Mouse (Mus musculus): ENCODE measurements at regions not wholly inside any gene's neighbourhood (a gene's known extent, or its start where the extent isn't known, plus 50 kb on each side); places are given as distances from the start of the nearest gene placed in this dataset.
A peak's percentile ranks its signal among the peaks of the same experiment; 100 is the strongest.
"Not testable (repeated sequence)": the region's sequence is repeated elsewhere in the genome, so short reads cannot be mapped to it uniquely, and the experiment has no call there.

DNA sequence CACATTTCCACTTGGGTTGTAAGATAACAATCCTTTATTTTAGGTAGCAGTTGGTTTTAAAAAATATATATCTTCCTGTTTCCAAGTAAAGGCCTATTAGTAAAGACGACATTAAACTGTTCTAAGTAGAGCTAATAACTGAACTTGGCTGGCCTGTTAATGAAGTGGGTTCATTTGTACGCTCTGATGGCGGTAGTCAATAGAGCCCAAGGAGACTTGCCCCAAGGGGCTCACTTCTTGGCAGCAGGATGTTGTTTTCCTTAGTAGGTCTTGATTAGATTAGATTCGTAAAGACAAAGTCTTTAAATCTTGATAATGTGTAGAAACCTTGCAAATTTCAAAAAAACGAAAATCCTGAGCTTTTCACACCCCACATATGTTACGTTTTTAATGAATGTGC lies 135.4 kb upstream of the Rapgef5 start:
- no peak for DNase-seq

- DNase-seq = not testable (repeated sequence)
Measured at GRCm38 (mm10) chr12:117382727-117383126, 133.6 kb upstream of the Rapgef5 start.

DNA sequence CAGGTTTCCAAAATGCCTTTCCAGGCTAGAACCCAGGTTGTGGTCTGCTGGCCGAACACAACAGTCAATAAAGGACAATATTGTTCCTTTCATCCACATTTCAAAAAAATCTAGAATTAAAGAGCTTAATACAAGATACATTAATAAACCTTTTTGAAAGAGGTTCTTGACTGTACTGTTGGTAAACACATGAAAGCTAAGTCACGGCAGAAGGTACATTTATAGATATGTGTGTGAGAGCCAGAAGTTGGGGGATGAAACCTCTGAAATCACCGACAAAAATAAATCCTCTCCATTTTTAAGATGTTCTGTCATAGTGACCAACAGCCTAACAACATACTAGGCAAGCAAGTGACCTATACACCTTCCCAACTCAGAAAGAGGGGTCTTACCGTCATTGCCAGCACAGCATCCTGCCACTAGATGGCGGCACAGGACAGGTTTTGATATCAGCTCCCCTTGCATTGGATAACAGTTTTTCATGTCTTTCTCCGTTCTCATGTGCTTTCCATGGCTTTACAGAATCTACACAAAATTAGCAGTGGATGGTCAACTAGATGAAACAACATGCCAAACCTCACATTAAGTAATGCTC lies 131.1 kb upstream of the Rapgef5 start:
- peak; percentile 92 to 94 for DNase-seq

DNA sequence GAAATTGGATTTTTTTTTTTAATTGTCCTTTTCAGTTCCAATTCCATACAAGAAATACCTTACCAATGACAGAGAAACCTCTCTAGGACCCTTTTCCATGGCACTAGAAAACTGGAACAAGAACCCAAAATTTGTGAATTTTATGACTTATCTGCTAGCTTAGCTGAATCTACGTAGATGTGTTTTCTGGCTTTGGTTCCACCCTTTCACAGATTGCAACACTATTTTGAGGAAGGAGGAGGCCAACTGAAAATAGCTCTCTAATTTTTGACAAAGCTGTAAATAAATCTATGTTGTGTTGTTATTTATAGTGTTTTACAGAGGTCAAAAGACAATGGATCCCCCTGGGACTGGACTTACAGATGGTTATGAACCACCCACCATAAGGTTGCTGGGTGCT lies 130.6 kb upstream of the Rapgef5 start:
- no peak for DNase-seq

DNA sequence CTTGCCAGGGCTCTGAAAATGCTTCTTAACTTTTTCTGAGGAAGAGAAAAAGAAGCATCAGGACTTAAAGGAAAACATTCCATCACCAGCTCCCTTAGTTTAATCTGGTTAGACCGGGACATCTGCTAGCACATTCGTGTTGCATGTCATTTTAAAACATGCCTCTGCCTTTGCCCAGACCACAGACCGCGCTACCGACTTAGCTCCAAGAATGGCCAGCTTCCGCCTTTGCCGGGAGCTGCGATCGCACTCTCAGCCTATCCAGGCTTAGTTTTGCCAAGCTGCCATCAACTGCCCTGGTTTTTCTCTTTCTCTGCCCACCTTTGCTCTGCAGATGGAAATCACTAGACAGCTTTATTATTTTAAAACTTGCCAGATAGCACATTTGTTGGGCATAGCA lies 129.3 kb upstream of the Rapgef5 start:
- peak; percentile 49 to 52 for DNase-seq

- DNase-seq = peak; percentile 70 to 81
Measured at GRCm38 (mm10) chr12:117389516-117390347, 126.5 kb upstream of the Rapgef5 start.

DNA sequence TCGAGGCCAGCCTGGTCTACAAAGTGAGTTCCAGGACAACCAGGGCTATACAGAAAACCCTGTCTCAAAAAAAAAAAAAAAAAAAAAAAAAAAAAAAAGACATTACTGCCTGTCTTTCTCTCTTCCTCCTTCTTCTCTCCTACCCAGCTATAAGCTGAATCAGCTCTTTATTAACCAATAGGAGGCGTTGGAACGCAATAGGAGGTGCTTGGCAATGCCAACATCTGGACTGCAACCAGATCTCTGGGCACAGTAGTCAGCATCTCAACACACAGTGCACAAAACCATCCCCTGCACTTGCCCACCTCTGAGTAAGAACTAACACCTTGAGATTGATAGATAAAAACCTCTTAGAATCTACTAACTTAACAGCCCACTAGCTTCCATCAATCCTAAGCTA lies 118.8 kb upstream of the Rapgef5 start:
- DNase-seq = no peak

DNA sequence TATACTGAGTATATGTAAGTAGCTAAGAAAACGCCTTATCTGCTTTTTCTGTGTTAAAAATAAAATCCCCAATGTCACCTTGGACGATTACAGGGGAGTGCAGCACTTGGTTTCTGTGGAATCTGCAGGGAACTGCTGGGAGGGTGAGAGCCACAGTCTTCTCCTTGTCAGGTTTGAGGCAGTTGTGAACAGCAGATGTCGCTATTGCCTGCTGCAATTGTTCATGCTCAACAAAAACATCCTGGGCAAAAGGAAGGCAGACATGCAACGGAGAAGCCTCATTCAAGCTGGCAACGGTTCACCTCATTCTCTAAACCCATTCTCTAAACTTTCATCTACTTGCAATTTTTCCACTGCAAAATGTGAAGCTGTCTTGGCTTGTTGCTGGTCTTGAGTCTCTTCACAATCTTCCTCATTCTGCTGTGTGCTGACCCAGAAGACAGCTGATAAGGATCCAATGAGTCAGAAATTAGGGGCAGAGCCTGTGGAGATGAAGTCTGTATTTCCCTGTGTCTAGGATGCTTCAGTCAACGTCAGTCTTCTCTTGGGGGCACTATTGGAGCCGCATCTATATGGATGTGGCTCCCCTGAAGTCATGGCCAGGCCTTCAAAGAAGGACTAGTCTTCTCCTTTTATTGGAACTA lies 112.6 kb upstream of the Rapgef5 start:
- peak; percentile 87 to 91 for DNase-seq

DNA sequence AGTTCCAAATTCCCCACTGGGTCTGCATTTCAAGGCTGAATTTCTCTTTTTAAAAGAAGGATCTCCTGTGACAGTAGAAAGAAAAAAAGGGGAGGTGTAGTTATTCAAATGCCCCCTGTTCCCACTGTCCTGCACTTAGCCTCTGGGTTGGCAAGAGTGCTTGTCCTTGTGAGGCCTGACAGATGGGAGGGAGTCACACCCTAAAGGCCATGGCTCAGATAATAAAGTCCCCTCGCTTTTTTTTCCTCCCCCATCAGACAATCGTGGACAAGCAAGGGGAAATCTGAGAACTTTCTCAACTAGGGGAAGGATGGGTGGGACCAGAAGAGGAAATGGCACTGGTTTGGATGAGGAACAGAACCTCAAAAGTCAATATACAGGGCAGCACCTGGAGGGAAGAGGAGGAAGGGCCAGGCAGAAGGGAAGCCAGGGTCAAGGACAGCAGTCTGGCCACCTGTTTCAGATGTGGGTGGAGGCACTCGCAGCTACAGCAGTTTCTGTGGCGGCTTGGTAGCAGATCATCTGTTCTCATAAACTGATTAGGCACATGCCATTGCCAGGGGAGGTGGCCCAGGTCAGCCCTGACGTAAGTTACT lies 112.0 kb upstream of the Rapgef5 start:
- no peak for DNase-seq

GRCm38 (mm10) chr12:117406832-117407231 lies 109.4 kb upstream of the Rapgef5 start:
- DNase-seq = no peak

DNA sequence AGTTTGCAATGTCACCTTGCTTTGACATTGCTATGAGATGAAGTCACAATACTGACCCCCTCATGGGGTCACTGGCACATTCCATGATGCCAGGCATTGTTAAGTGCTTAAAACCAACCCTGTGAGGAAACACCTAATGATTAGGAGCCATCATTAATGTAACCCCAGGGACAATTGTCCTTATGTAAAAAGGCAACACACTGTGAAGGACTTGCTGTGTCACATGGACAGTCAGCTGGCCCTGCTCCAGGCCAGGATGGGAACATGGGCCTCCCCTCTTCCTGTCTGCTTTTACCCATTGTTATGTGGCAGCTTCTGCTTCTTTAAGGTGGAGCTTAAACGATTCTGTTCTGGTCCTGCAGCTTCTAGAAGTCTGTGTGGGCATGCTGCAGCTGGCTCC lies 105.7 kb upstream of the Rapgef5 start:
- DNase-seq = no peak

DNA sequence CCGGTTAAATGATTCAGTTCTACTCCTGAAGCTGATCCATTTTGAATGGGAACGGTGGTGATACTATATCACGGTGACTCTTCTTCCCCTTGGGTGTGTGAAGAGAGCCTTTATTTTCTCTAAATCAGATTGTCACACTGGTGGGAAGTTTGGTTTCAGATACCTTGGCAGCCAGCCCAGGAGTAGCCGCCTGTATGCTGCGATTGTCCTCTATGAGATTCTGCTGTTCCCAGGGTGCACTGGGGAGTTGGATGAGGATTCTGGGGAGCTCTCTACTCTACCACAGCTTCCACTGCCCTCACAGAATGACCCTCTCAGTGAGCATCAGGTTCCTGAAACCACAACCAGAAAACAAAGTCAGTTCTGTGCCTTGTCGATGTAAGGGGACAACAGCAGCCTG lies 104.0 kb upstream of the Rapgef5 start:
- peak; percentile 20 to 47 for DNase-seq

DNA sequence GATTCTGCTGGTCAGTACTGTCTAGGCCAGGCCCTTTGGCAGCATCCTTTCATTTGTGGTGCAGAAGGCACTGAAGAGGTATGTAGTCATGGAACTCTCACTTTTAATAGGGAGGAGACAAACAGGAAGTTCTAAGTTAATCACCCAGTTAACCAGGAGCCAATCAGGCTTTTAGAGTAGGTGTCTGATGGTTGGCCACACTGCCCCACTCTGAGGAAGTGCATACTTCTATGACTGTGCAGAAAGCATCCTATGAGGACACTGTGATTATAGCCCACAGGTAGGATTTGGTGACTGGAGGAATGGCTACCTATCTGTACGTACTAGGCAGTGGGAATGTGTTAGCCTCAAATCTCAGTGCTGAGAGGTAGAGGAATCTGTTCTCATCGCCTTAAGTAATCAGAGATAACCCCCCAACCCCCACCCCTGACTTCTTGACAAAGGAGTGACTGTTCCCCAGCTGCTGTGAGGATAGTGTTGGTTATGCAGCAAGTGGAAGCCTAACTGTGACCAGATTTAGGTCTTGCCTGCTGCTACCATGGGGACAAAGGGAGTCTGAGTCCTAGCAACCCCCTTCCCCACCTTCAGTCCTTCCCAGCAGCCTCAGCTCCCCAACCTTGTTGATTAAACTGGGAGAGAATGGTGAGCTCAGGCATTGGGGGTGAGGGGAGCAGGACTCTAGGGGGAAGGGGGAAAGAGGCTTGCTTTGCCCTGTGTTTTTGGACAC lies 103.3 kb upstream of the Rapgef5 start:
- no peak for DNase-seq

DNA sequence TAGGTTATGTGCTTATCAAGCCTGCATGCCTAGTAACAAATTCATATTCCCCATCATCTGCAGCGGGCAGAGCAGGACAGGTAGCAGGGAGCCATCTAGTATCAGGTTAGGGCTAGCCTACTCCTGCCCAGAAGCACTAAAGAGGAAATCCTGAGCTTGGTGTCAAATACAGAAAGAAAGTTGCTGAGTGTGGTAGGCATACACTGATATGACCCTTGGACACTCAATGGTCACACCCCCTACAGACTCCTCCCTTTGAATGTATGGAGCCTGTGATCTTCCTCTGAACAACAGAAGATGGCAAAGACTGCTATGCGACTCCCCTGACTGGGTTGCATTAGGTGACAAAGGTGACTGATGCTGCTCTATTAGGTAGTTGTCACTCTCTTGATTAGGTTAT lies 102.3 kb upstream of the Rapgef5 start:
- no peak for DNase-seq

- DNase-seq = peak in 1 of 2 experiments; percentile 28
Measured at GRCm38 (mm10) chr12:117415146-117415545, 101.1 kb upstream of the Rapgef5 start.

- no peak for DNase-seq
Measured at GRCm38 (mm10) chr12:117417991-117418390, 98.3 kb upstream of the Rapgef5 start.

DNA sequence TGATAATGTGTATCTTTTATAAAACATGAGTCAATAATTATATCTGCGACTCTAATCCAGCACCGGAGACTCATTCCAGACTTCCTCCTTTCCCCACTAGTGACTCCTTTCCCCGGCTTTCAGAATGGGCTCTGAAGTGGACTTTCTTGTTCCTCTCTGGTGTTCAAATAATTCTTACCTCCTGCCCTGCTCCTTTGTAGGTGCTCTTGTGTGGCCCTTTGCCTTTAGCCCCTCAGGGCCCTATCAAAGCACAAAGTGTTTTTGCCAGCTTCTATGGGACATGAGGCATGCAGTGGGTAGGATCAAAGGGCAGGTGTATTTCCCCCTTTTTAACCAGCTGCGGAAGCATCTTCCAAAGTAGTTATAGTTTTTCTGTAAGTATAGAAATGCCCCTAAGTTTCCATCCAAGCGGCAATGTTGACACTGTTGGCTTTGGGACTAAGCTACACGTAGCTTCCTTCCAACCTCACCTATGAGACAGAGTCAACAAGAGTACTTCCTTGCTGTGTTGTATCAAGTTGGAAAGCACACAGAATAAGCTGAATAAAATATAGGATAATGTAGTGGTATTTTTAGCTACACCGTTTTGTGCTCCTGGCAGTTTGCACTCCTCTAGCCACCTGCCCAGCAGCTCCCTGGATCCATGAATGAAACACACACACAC lies 93.8 kb upstream of the Rapgef5 start:
- DNase-seq = no peak

DNA sequence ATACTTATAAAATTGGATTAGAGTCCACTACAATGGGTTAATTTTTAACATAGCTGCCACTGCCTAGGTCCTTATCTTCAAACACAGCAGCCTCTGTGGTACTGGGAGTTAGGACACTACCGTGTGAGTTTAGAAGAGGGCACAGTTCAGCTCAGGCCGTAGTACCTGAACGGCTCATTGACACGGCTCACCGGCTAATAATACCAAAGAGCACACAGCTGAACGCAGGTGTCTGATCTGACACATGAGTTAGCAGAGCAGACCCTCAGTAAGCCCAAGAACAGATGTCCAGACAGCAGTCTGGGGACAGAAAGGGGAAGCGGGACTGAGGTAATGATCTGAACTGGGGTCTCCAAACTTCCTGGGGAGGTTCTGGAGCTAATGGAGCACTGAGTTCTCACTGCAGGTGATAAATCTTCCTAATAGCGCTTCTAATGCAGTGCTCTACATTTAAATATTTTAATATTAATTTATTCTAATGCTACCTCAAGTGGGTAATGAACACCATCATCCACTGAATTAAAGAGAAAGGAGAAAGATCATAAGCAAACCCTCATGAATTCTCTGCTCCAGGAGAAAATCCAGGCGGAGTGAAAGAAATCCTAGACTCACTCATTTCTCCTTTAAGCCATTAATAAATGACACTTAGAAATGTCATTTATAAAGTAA lies 90.8 kb upstream of the Rapgef5 start:
- DNase-seq = no peak

- DNase-seq = peak; percentile 68 to 75
Measured at GRCm38 (mm10) chr12:117427431-117427830, 88.8 kb upstream of the Rapgef5 start.

DNA sequence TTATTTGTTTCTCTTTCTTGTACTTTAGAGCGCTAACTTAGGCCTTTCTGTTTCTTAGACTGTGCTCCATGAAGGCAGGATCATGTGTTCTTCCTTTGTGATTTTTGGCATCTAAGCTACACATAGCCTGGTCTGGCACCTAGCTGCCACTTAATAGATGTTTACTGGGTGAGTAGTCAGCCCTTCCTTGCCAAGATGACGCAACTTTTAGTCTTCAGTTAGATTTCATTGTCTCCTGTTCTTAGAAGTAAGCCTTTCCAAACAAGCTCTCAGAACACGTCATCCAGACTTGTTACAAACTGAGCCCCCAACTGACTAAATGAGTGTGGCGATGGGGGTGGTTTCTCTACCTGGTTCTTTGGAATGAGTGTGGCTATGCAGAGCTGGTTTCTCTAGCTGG lies 85.4 kb upstream of the Rapgef5 start:
- no peak for DNase-seq

GRCm38 (mm10) chr12:117432788-117433187 lies 83.5 kb upstream of the Rapgef5 start:
- no peak for DNase-seq

DNA sequence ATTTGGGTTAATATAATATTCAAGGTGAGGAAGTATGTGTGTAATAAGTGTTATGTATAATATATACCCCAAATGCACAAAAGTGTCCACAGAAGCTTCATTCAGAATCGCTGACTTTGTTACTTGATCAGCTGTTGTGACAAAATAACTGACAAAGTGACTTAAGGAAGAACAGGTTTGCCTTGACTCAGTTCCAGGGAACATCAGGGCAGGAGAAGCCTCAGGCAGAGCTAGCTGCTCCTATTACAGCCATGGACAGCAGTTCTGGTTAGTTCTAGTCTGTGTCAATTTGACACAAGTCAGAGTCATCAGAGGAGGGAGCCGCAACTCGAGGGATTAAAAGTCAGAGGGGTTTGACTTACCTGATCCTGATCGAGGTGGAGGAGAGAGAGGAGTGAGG lies 79.3 kb upstream of the Rapgef5 start:
- no peak for DNase-seq
